Mouse (Mus musculus): ENCODE data around the gene Kcmf1. TPM values are rescaled to one million over a fixed set of nuclear protein-coding genes. Genes with fewer than 3 reads are reported as not detected.

Gene Kcmf1
- total RNA-seq, 4 experiments from 2014 or later = 181 to 260 (median 210) TPM

Other genes with a start within 250 kb of the Kcmf1 start
- gene Tcf7l1, start 110.7 kb downstream of the Kcmf1 start, total RNA-seq (2022) = 1 to 10 TPM; 3.0 to 5.0 (median 4.2) TPM
- 10 to 100 TPM; 16.2 to 39.9 (median 26.6) TPM for gene Tmsb10, start 58.8 kb upstream of the Kcmf1 start, total RNA-seq (2022)

All from gastrocnemius, adult 8-10 months (tissue).